Mouse (Mus musculus) G1E (cell line): ENCODE results near the gene Ccdc146.

Experiments used
- CTCF ChIP-seq: IDR thresholded peaks from 2 replicates; pipeline ENCODE4 v1.5.1; 2012; ENCODE audit warnings: low read depth, low read length, inconsistent platforms, mixed read lengths
- GATA1 ChIP-seq: IDR thresholded peaks from 2 replicates; pipeline ENCODE4 v1.6.1; 2012; ENCODE audit warnings: borderline replicate concordance, low read length, inconsistent platforms, mixed read lengths

- TF ChIP-seq CTCF: no peak
- no peak for TF ChIP-seq GATA1
Observed at GRCm38 (mm10) chr5:21299076-21299755, 125.3 kb downstream of the Ccdc146 start.
